Mouse (Mus musculus): Measurements from ENCODE around the gene Suox. TPM values are rescaled to one million over a fixed set of nuclear protein-coding genes. Genes with fewer than 3 reads are reported as not detected.
"Not testable (repeated sequence)": the region's sequence is repeated elsewhere in the genome, so short reads cannot be mapped to it uniquely, and the experiment has no call there.

Gene Suox
- total RNA-seq (2017), result 7.7 and 8.0 TPM in 2 replicates

GRCm38 (mm10) chr10:128673763-128674468, at the start of gene Suox:
Gene Suox (minus strand): TSS chr10:128674073.
- ATAC-seq (replicated peaks in 1 of 2; ENCODE audit: insufficient read depth in 1 of 2, low FRiP score in 2 of 2, low TSS enrichment in 1 of 2, low read depth in 1 of 2, poor library complexity in 2 of 2, severe bottlenecking in 2 of 2), result peak; percentile 80 to 87

DNA sequence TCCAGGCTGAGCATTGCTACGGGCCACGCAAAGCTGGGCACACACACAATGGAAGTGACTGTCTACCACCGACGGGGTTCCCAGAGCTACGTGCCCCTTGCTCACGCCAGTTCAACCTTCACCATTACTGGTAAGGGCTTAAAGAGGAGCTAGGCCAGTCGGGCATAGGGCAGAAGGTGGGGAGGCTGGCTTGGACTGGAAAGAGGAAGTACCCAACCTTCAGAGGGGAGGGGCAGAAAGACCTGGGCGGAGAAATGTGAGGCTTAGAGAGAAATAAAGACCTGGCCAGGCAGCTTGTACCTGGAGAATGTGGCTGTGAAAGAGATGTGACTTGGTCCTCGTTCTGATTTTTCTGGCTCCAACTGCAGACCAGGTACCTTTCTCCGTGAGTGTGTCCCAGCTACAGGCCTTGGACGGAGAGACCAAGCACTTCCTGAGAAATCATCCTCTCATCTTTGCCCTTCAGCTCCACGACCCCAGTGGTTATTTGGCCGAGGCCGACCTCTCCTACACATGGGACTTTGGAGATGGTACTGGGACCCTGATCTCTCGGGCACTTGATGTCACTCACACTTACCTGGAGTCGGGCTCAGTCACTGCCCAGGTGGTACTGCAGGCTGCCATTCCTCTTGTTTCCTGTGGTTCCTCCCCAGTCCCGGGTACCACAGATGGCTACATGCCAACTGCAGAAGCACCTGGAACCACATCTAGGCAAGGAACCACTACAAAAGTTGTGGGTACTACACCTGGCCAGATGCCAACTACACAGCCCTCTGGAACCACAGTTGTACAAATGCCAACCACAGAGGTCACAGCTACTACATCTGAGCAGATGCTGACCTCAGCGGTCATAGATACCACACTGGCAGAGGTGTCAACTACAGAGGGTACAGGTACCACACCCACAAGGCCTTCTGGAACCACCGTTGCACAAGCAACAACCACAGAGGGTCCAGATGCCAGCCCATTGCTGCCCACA, 42.0 kb upstream of the Suox start:
- ATAC-seq (replicated peaks in 1 of 2; ENCODE audit: insufficient read depth in 1 of 2, low FRiP score in 2 of 2, low TSS enrichment in 1 of 2, low read depth in 1 of 2, poor library complexity in 2 of 2, severe bottlenecking in 2 of 2), result peak; percentile 92 to 93

GRCm38 (mm10) chr10:128711318-128711717, 37.4 kb upstream of the Suox start:
- ATAC-seq (replicated peaks in 1 of 2; ENCODE audit: insufficient read depth in 1 of 2, low FRiP score in 2 of 2, low TSS enrichment in 1 of 2, low read depth in 1 of 2, poor library complexity in 2 of 2, severe bottlenecking in 2 of 2), result not testable (repeated sequence)

GRCm38 (mm10) chr10:128705317-128705693, 31.4 kb upstream of the Suox start:
- ATAC-seq (replicated peaks in 1 of 2; ENCODE audit: insufficient read depth in 1 of 2, low FRiP score in 2 of 2, low TSS enrichment in 1 of 2, low read depth in 1 of 2, poor library complexity in 2 of 2, severe bottlenecking in 2 of 2), result 0 out of 4 replicates have a peak, but pooled peaks of 1 of the 2 experiments have one; percentile 23

GRCm38 (mm10) chr10:128704491-128705316, 30.8 kb upstream of the Suox start, which contains the start of gene Cdk2:
Gene Cdk2 (minus strand): TSS chr10:128705031.
- peak; percentile 85 to 86 for ATAC-seq (replicated peaks in 1 of 2; ENCODE audit: insufficient read depth in 1 of 2, low FRiP score in 2 of 2, low TSS enrichment in 1 of 2, low read depth in 1 of 2, poor library complexity in 2 of 2, severe bottlenecking in 2 of 2)

DNA sequence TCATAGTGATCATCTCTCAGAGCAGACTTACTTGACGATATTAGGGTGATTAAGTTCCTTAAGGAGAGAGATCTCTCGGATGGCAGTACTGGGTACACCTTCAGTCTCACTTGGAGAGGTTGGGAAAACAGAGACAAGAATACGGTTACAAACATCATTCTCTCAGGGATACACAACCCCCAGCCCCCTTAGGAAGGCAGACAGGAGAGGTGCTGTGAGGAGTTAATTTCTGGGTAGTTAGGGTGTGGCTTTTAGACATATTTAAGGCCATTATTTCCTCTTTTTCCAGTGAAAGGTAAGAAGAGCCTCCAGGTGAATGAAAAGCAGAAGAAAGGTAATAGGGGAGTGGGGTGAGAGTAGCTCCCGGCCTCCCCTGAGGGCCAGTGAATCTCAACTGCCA, 30.0 kb upstream of the Suox start, which contains the start of gene Pmel:
Gene Pmel, plus strand, starts transcription at position 301 of the 400 bp plus-strand sequence.
- ATAC-seq (replicated peaks in 1 of 2; ENCODE audit: insufficient read depth in 1 of 2, low FRiP score in 2 of 2, low TSS enrichment in 1 of 2, low read depth in 1 of 2, poor library complexity in 2 of 2, severe bottlenecking in 2 of 2), result no peak

DNA sequence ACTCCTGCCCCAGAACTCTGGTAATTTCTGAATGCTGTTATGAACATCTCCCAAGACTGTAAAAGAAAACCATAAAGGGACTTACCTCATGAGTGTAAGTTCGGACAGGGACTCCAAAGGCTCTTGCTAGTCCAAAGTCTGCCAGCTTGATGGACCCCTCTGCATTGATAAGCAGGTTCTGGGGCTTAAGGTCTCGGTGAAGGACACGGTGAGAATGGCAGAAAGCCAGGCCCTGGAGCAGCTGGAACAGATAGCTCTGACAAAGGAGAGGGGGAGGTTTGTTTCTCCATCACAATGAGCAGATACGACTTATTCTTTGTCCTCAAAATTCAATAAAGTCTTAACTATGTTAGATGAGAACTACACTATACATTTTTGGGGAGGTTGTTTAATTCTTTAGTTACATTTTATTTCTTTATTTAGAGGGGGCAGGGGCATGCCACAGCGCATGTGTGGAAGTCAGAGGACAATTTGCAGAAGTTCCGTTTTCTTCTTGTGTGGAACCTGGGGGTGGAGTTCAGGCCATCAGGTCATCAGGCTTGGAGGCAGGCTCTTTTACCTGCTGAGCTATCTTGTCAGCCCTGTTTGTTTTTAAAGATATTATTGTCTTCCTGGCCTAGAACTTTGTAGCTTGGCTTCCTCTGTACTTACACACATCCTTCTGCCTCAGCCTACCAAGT, 28.6 kb upstream of the Suox start:
- no peak for ATAC-seq (replicated peaks in 1 of 2; ENCODE audit: insufficient read depth in 1 of 2, low FRiP score in 2 of 2, low TSS enrichment in 1 of 2, low read depth in 1 of 2, poor library complexity in 2 of 2, severe bottlenecking in 2 of 2)

GRCm38 (mm10) chr10:128700712-128701111, 26.8 kb upstream of the Suox start:
- no peak for ATAC-seq (replicated peaks in 1 of 2; ENCODE audit: insufficient read depth in 1 of 2, low FRiP score in 2 of 2, low TSS enrichment in 1 of 2, low read depth in 1 of 2, poor library complexity in 2 of 2, severe bottlenecking in 2 of 2)

- ATAC-seq (replicated peaks in 1 of 2; ENCODE audit: insufficient read depth in 1 of 2, low FRiP score in 2 of 2, low TSS enrichment in 1 of 2, low read depth in 1 of 2, poor library complexity in 2 of 2, severe bottlenecking in 2 of 2), result no peak
These were observed 25.7 kb upstream of the Suox start for GRCm38 (mm10) chr10:128699611-128700010.

DNA sequence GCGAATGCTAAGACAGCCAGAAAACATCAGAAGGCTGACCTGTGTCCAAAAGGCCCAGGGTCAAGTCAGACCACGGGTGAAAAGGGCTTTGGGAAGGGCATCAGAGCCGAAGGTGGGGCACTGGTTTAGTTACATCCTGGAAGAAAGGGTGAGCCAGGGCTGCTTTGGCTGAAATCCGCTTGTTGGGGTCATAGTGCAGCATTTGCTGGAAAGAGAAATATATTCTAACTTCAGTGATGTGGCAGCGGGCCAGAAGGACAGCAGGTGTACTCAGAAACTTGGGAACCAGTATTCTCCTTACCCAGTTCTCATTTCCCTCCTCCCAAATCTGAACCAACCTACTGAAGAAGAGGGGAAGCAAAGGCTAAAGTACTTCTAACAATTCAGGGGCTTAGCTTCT, 25.1 kb upstream of the Suox start:
- no peak for ATAC-seq (replicated peaks in 1 of 2; ENCODE audit: insufficient read depth in 1 of 2, low FRiP score in 2 of 2, low TSS enrichment in 1 of 2, low read depth in 1 of 2, poor library complexity in 2 of 2, severe bottlenecking in 2 of 2)

GRCm38 (mm10) chr10:128697072-128697725, 23.3 kb upstream of the Suox start:
- no peak for ATAC-seq (replicated peaks in 1 of 2; ENCODE audit: insufficient read depth in 1 of 2, low FRiP score in 2 of 2, low TSS enrichment in 1 of 2, low read depth in 1 of 2, poor library complexity in 2 of 2, severe bottlenecking in 2 of 2)

DNA sequence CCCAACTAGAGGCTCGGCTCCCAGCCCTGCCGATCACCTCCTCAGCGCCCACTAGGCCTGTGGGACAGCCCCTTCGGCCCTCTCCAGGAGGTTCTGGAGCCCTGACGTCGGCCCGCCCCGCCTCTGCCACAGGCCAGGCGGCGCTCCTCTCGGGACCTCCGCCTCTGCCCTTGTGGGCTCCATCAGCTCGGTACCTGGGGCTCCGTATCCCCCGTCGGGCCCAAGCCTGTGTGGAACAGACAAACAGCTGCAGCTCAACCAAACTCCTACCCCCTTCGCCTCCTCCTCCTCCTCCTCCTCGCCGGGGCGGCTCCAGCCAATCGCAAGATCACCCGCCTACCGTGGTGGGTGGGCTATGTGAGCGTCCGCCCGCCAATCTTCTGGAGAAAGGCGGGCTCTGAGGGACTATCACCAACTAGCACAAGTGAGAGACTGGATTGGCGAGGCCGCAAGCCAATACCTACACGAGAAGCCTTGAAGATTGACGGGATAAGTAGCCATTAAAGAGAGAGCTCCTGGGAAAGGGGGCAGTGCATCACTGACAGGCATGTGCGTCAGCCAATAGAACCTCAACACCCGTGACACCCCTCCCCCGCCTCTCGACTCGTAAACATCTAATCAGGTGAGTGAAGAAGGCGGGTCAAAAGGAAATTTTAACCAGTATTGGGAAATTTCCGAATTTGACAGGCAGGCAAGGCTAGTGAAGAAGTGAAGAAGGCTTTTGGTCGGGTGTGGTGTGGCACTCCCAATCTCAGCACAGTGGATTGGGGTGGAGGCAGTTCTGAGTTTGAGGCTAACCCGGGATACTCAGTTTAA, 22.3 kb upstream of the Suox start, which contains the start of gene Rab5b:
Gene Rab5b, minus strand, starts transcription at position 273 of the 816 bp plus-strand sequence.
- peak; percentile 94 to 97 for ATAC-seq (replicated peaks in 1 of 2; ENCODE audit: insufficient read depth in 1 of 2, low FRiP score in 2 of 2, low TSS enrichment in 1 of 2, low read depth in 1 of 2, poor library complexity in 2 of 2, severe bottlenecking in 2 of 2)

DNA sequence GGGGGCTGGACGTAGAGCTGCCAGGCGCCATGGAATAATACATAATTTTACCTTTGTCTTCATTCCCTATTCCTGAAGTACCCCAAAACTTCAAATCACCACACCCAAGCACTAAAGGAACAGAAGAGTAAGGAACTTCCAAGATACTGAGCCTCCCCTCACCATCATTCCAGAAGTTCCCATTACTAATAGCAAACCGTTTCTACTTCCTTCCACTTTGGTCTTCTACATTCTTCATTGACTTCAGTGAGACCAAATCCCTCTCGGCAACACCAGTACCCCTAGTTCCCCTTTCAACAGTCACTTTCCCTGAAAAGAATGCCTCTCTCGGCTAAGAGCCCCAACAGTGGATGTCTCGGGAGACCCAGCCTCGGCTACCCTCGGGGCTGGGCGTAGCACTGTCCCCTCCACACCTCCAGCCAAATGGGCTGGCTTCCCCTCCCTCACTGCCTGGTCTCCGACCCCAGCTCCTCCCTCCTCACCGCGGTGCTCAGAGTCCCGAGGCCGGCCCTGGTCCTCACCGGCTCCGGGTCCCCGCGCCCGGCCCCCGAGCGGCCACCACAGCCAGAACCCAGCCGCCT, 21.6 kb upstream of the Suox start:
- peak; percentile 5 to 32 for ATAC-seq (replicated peaks in 1 of 2; ENCODE audit: insufficient read depth in 1 of 2, low FRiP score in 2 of 2, low TSS enrichment in 1 of 2, low read depth in 1 of 2, poor library complexity in 2 of 2, severe bottlenecking in 2 of 2)

DNA sequence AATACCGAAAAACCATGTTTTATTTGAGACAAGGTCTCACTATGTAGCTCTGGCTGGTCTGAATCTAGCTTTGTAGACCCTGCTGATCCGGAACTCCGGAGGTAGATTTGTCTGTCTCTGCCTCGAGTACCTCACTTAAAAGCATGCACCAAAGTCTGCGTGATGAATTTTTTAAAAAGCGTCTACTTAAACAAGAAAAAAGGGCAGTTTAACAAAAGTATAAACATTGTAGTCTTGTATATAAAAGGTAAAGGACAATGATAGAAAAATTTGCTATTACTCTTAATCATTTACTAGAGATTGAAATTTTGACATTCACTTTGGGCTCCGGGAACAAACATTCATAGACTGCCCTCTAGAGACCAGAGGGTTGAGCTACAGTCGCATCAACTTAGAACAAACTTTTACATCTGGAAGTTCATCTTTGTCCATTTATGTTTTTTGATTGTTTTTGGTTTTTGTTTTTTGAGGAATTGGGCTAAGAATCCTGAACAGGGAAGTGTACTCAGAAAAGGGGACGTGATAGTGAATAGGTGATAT, 666 bp upstream of the Suox start:
- ATAC-seq (replicated peaks in 1 of 2; ENCODE audit: insufficient read depth in 1 of 2, low FRiP score in 2 of 2, low TSS enrichment in 1 of 2, low read depth in 1 of 2, poor library complexity in 2 of 2, severe bottlenecking in 2 of 2), result peak; percentile 46 to 55; a peak in 2 of 4 replicates

DNA sequence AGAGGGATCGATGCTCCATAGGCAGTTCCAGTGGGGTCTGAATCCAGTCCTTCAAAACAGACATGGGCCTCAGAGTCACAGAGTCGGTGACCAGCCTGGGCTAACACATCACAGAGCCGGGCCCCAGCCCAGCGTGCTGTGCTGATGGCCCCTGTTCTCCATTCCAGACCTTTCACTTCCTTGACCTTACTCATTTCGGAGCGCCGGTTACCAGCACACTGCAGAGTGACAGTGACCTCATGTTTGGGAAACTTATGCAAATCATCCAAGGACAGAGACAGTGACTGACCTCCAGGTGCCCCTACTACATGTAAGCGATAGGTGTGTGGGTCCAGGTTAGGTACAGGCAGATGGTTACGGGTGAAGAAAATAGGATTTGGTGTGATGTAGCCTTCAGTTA, 2.7 kb downstream of the Suox start:
- ATAC-seq (replicated peaks in 1 of 2; ENCODE audit: insufficient read depth in 1 of 2, low FRiP score in 2 of 2, low TSS enrichment in 1 of 2, low read depth in 1 of 2, poor library complexity in 2 of 2, severe bottlenecking in 2 of 2), result no peak
